Mouse (Mus musculus) regulatory T cell (primary cell): ENCODE results near the gene Epo.

Source experiments
- in situ Hi-C: fragments of 300-600 bp; cut with MboI, MseI; formaldehyde crosslinking; loops from one replicate; pipeline ENCODE4 v1.15.1; 2025; ENCODE audit warnings: high pct_unique_total_duplicates

Gene Epo

GRCm38 (mm10) chr5:137540991-137541390, 7.9 kb upstream of the Epo start:
- in situ Hi-C loops, result no loop called here

- in situ Hi-C loops, result no loop called here
These were observed 6.3 kb upstream of the Epo start for GRCm38 (mm10) chr5:137539291-137539801.

- in situ Hi-C loops, result no loop called here
These were observed 4.4 kb upstream of the Epo start for GRCm38 (mm10) chr5:137537461-137537860.

DNA sequence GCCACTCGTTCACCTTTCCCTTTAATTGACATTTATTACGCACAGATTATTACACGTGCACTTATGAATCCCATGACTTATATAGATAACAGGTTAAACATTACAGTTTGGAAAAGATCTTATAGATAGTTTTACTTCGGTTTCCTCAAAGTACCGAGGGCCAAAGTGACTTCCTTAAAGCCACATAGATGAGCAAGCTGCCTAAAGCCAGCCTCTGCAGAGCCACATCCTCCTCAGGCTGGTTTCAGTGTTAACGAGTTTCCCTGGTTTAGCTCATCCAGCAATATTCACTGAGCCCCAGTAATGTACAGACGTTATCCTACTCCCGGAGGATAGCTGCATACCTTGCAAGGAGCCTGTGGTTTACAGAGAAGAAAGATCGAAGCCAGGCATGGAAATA, 2.3 kb upstream of the Epo start:
- in situ Hi-C loops, result no loop called here

DNA sequence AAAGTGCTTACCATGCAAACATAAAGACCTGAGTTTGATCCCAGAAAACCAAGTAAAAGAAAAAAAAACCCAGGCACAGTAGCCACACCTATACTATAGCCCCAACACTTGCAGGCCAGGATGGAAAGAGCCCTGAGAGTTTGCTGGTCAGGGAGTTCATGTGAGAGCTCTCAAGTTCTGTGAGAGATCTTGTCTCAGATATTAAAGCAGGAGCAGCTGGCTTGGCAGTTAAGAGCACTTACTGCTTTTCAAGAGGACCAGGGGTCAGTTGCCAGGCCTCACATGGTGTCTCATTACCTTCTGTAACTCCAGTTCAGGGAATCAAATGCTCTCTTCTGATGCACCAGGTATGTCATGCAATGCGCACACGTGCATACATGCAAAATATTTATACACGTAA, 1.7 kb upstream of the Epo start:
- in situ Hi-C loops, result no loop called here

GRCm38 (mm10) chr5:137532808-137533116, 280 bp downstream of the Epo start:
- in situ Hi-C loops, result no loop called here

GRCm38 (mm10) chr5:137532131-137532807, 773 bp downstream of the Epo start:
- in situ Hi-C loops, result no loop called here

DNA sequence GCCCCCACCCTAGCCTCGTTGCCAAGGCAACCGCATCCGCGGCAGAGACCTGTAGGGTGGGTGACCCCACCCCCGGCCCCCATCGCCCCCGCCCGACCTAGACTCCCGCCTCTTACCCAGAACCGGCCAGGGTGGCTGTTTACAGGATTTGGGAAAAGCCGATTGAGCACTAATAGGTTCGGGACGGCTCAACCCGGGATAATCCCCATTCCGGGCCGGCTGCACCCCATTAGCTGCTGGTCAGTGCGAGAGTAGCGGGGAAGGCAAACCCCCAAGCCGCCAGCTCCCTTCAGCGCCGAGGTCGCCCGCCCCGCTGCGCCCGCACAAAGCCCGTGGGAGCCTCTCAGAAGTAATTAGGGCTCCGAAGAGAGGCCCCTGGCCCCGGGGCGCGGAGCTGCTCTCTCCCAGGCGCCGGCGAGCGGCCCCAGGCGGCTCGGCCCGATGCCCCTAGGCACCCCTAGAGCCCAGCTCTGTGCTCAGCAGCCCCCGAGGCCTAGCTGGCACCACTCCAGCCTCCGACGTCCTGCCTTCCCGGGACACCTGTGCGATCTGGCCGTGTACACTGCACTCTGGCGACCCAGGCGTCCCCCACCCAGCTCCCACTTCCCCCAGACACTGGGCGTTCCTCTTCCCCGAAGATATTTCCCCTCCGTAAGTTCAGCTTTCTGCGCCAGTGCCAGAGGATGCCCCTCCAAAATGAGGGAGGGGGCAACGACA, 1.5 kb downstream of the Epo start:
- in situ Hi-C loops, result no loop called here

- in situ Hi-C loops, result no loop called here
These were observed 2.2 kb downstream of the Epo start for GRCm38 (mm10) chr5:137530588-137531413.

- in situ Hi-C loops, result no loop called here
These were observed 3.0 kb downstream of the Epo start for GRCm38 (mm10) chr5:137530075-137530474.

DNA sequence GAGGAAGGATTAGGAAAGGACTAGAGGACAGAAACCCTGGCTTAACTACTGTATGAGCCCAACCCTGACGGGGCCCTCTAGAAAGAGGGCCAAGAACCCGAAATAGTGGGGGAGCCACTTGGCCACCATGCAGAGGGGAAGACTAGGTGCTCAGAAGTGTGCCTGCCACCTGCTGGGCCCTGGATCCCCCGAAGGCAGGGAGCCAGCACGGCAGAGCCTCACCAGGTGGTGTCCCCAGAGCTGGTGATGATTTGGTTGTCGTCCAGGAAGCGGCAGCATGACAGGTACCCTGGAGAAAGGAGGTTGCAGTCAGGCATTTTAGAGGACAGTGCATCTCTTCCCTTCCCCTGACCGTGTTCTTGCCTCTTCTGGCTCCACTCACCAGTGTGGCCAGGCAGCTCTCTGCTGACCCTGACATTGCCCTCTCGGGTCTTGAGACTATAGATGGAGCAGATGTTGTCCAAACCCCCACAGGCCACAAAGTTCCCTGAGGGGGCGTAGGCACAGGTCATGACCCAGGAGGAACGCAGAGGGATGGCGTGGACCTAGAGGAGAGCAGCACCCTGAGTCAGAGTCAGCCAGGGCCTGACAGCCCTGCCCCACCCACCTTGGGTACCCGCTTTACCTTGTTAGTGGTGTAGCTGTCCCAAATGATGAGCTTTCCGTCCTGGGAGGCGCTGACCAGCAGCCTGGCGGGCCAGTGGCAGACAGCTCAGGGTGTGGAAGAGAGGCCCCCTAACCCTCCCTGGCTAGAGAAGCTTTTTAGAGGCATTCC, 3.6 kb downstream of the Epo start:
- in situ Hi-C loops, result loop anchor here (10.0 kb wide), 1 partner anchor 235 kb away; no protein-coding TSS in a partner anchor

DNA sequence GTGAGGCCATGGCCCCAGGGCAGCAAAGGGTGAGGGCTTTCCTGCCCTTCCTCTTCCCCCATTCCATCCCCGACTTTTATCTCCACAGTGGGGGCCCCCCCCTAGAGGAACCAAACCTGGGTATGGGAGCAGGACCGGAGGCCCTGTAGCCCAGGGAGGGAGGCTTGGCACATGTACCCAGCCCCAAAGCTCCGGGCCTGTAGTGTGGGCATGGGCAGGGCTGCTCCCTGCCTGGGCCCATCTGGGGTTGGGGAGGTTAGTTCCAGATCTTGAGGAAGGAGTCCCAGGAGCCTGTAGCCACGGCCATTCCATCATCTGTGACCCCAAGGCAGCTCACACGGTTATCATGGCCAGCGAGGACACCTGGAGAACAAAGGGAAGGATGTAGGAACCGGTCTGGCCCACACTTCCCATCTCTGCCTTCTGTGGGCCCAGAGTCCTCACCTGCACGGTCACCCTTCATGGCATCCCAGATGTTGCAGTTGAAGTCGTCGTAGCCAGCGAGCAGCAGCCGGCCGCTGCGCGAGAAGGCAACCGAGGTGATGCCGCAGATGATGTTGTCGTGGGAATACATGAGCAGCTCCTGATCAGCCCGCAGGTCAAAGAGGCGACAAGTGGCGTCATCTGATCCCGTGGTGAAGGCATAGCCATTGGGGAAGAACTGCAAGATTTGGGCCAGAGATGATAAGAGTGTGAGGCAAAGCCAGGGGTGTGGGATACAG, 4.6 kb downstream of the Epo start:
- in situ Hi-C loops, result loop anchor here (10.0 kb wide), 1 partner anchor 236 kb away; no protein-coding TSS in a partner anchor

- in situ Hi-C loops, result loop anchor here (10.0 kb wide), 1 partner anchor 237 kb away; no protein-coding TSS in a partner anchor
These were observed 5.6 kb downstream of the Epo start for GRCm38 (mm10) chr5:137527413-137527812.

GRCm38 (mm10) chr5:137526192-137526936, 6.7 kb downstream of the Epo start:
- in situ Hi-C loops, result loop anchor here (10.0 kb wide), 1 partner anchor 238 kb away; no protein-coding TSS in a partner anchor

- in situ Hi-C loops, result loop anchor here (10.0 kb wide), 1 partner anchor 239 kb away; no protein-coding TSS in a partner anchor
These were observed 7.5 kb downstream of the Epo start for GRCm38 (mm10) chr5:137525511-137525910.

- in situ Hi-C loops, result loop anchor here (10.0 kb wide), 1 partner anchor 240 kb away; no protein-coding TSS in a partner anchor
These were observed 8.4 kb downstream of the Epo start for GRCm38 (mm10) chr5:137524671-137525070.

DNA sequence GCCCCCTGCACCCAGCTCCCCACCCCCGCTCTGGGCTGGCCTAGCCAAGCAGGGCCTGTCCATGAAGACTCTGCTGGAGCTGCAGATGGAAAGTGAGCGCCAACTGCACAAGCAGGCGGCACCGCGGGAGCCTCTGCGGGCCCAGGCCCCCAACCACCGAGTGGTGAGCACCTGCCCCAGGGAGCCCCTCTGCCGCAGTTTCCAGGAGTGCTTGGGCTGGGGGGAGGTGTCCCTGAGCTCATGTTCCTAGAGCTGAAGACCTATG, 8.9 kb downstream of the Epo start:
- in situ Hi-C loops, result loop anchor here (10.0 kb wide), 1 partner anchor 241 kb away; no protein-coding TSS in a partner anchor

DNA sequence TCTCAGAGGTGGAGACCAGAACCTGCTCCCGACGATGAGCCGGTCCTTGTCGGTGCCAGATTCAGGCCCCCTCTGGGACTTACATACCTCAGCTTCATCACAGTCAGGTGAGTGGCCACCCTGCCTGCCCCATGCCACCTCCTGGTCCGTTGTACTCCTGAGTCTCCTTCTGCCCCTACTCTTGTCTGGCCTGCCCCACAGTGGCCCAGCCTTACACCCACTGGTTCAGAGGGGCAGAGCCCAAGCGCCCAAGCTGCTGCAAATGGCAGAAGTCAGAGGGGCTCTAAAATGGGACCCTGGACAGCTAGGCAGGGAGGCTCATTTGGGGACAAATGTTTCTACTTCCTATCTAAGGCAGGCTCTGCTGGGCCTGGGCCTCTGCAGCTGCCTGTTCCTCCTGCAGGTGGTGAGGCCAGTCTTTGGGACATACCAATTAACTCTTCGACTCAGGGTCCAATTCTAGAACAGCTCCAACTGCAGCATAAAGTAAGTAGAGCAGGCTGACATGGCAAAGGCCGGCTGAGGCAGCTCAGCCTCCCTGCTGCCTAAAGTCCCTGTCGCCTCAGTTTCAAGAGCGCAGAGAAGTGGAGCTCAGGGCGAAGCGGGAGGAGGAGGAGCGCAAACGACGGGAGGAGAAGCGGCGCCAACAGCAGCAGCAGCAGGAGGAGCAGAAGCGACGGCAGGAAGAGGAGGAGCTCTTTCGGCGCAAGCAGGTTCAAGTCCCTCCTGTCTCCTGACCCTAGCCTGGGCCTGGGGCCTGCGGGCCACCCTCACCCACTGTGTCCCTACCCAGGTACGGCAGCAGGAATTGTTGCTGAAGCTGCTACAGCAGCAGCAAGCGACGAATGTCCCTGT, 9.4 kb downstream of the Epo start:
- in situ Hi-C loops, result loop anchor here (10.0 kb wide), 1 partner anchor 241 kb away; no protein-coding TSS in a partner anchor

GRCm38 (mm10) chr5:137522711-137523110, 10.3 kb downstream of the Epo start:
- in situ Hi-C loops, result loop anchor here (10.0 kb wide), 1 partner anchor 242 kb away; no protein-coding TSS in a partner anchor
